Mouse (Mus musculus): Measurements from ENCODE around the gene Smok3c.

DNA sequence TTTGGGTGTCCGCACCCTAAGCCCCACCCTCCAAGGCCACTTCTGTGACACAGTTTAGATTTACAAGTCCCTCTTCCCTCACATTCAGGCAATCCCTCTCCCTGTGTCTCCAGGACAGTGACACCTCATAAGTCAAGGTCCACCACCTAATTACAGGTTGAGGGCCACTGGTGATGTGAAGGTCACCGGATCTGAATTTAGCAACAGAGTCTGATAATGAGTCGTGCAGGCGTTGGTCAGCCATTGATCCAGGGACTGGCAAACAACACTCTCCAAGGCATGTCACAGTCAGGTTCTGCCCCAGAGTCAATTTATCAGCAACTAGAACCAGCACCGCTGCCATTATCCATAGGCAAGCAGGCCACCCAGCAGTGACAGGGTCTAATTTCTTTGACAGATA, 40.6 kb upstream of the Smok3c start:
- TF ChIP-seq HCFC1 (IDR thresholded peaks at IDR 0.05; ENCODE audit: borderline replicate concordance, insufficient read depth, low read length) (no peak), ZC3H11A (IDR thresholded peaks at IDR 0.05; ENCODE audit: borderline replicate concordance, low read depth, low read length) (no peak)
